Mouse (Mus musculus) retina, embryonic 14.5 days (tissue): ENCODE results near the gene Trex2.

Experiments used
- DNase-seq: peaks from one replicate; pipeline ENCODE4 v3.0.0-alpha.2; 2015; ENCODE audit warnings: low spot score

Gene Trex2

DNA sequence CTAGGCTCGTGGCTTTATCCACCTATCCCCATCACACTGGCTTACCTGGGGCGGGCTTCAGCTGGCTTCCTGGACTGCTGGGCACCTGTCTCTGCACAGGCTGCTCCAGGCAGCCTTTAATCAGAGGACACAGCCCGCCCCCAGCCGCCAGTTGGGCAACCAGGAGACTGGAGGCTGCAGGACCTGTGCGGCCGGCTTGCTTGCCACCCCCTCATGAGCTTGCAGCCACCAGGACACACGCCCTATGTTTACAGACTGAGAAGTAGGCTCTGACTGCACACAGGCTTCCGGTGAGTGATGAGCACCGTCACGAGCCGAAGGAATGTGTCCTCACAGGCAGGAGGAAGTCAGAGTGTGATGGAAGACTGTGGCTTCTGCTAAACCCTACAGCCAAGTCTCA, at the start of gene Trex2:
Trex2 (minus strand) TSS at position 93 of the 400 bp plus-strand sequence.
- no peak for DNase-seq

DNA sequence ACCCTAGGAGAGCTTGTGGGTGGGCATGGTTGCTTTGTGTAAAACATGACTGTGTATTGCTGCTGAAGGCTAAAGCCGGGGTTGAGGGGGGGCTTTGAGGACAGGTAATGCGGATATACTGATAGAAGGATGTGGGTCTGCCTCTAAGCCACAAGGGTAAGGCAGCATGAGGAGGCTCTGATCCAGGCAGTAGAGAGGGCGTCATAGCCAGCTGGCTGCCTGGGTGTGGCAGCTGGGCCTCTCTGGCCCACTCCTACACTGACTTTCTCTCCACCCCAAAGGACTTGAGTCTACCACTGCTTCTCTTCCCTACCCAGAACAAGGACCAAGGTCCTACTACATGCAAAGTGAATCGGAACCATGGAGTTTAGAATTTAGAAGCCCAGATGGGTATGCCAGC, 49.7 kb upstream of the Trex2 start:
- DNase-seq, result no peak

- DNase-seq, result no peak
Observed at GRCm38 (mm10) chrX:73484076-73484475, 48.9 kb upstream of the Trex2 start.

DNA sequence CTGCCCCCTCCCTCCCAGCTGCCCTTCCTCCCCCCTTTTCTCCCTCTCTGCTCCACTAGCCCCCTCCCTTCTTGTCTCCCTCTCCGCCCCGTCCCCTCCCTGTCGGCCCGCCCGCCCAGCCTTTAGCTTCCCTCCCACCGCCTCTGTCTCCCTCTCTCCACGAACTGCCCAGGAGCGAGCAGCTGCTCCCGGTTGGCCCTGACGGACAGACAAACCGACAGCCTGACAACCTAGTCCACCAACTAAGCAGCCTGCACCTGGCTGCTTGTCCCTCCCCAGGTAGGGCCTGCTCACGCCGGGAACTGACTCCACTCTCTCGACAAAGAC, 48.3 kb upstream of the Trex2 start, which contains the start of gene Bgn:
Bgn (plus strand) TSS at position 119 of the 327 bp plus-strand sequence.
- DNase-seq, result no peak

DNA sequence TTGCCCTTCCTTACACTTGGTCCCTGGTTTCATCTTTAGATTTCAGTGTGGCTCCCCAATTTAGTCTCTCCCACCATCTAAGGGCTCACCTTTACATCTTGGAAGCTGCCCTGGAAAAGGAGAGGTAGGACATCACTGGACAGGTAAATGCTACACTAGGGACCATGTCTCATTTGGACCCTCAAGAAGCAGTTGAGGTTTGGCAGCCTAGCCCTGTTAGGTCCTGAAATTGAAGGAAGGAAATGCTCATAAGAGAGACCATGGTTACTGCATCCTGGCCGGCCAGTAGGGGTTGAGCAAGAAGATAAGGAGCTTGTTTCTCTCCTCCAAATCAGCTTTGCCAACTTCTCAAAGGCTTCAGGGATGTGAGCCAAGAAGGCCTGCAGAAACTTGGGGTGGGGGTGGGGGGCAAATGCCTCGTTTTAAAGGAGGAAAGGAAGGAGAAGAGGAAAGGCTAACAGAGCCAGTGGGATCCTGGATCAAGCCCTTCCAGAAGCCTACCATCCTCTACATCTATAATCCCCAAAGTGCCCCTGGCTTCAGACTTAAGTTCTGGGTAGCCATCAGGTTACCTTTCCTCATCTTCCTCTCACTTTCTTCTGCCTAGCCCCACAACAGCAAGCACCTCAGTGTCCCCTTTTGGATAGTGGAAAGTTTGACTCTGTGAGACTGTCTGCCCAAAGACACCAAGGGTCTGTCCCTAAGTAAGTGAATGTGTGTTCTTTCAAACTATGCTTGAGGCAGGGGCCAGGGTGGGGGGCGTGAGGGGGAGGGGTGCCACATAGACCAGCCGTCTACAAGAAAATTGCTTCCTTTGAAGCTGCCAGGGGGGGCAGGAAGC, 47.7 kb upstream of the Trex2 start:
- DNase-seq, result no peak

DNA sequence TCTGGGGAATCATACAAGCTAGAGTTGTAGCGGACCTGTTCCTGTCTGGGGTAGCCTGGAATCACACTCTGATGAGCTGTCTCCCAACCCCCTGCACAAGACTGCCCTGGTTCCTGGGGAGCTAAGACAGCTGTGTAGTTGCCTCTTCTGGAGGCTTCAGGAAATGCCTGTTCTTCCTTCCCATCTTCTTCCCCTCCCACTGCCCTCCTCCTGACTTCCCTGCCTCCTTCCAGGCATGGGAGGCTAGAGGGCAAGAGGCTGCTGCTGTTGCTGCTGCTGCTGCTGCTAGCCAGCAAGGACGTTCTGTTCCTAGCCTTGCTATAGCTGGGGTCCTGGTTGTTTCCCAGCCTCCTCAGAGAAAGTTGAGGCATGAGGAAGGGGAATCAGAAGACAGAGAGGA, 45.2 kb upstream of the Trex2 start:
- no peak for DNase-seq

GRCm38 (mm10) chrX:73479656-73480055, 44.5 kb upstream of the Trex2 start:
- no peak for DNase-seq

- DNase-seq, result no peak
Observed at GRCm38 (mm10) chrX:73477500-73477899, 42.4 kb upstream of the Trex2 start.

DNA sequence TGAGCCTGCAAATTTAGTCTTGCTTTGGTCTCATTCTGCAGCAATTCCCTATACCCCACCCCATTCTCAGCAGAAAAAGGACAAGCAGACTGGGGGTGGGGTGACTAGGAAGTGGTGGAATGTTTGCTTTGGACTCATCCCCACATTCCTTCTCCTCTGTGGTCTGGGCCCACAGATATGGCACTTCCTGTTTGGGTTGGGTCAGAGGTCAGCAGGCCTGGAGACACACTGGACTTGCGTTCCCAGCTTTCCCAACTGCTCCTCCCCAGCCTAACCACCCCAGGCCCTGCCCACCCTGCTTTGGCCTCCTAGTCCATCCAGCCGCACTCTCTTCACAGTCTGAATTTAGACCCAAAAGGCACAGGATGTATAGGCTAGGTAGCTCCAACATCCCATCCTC, 41.5 kb upstream of the Trex2 start:
- no peak for DNase-seq

GRCm38 (mm10) chrX:73475658-73476256, 40.6 kb upstream of the Trex2 start:
- no peak for DNase-seq

DNA sequence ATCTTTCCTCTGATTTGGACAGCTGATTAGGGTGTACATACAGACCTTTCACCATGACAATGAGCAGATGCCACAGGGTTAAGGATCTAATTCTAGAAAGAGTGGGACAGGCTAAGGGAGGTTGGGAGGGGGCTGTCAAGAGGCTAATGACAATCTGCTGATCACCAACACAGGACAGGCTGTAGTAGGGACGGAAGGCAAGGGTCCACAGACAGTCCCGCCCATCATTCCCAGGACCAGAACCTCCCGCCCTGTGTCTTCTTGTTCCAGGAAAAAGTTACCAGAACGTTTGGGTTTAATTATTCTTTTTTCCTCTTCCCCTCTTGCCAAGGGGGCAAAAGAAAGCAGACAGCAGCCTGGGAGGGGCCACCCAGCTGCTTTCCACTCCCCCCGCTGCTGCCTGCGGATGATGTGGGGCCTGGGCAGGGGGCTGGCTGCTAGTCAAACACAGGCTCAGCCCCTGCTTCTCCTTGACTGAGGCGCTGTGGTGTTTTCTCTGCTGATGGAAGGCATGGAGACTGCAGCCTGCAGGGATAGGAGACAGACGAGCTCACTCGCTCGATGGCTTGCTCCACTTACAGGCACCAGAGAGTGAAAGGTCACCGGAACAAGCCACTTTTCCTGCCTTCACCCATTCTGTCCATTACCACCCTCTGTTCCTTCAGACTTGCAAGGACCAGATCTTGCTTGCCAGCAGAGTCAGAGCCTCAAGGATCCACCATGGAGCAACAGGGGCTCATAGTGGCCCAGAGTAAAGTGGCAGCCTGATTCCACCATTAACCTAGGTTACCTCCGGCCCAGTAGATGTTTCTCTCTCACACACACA, 39.4 kb upstream of the Trex2 start:
- DNase-seq, result no peak

DNA sequence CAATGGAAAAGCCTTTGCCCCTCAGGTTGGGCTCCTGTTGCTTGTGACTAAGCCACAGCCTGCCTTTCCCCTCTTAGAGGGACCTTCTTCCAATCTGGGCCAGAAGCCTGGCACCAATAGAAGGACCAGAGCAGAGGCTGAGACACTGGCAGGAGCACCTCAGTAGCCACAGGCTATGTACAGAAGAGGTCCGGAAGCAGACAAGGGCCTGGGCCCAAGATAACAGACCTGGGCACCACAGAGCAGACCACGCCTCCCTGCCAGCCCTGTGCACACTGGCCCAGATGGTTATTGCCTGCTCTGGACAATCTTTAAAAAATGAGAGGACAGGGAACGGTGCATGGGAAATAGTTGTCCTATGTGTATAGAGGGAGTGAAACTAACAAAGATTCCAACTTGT, 36.6 kb upstream of the Trex2 start:
- DNase-seq, result no peak

- no peak for DNase-seq
Observed at GRCm38 (mm10) chrX:73468752-73469151, 33.6 kb upstream of the Trex2 start.

DNA sequence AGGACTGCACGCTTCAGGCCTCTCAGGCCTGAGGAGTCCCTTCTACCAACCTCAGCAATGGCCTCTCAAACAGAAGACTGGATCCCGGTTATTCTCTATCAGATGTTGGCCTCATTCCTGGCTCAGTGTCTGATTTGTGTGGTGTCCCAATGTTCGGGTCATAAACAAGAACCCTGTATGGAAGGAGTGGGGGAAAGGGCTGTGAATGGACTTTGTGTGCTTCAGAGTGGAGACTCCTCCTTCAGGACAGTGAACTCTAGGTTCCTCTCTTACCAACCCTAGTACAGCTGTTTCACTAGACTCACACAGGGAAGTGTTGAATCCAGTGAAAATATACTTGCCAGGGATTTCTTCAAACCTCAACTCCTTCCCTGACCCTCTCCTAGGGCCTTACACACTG, 33.2 kb upstream of the Trex2 start:
- DNase-seq, result no peak

GRCm38 (mm10) chrX:73467446-73468241, 32.5 kb upstream of the Trex2 start:
- no peak for DNase-seq

- no peak for DNase-seq
Observed at GRCm38 (mm10) chrX:73465483-73466186, 30.5 kb upstream of the Trex2 start.

- no peak for DNase-seq
Observed at GRCm38 (mm10) chrX:73460792-73461191, 25.6 kb upstream of the Trex2 start.

- peak; percentile 88 for DNase-seq
Observed at GRCm38 (mm10) chrX:73458877-73459392, 23.8 kb upstream of the Trex2 start, which contains the start of gene Haus7. Gene Haus7 (minus strand): TSS chrX:73459044.

GRCm38 (mm10) chrX:73451949-73452348, 16.8 kb upstream of the Trex2 start:
- DNase-seq, result peak; percentile 72

DNA sequence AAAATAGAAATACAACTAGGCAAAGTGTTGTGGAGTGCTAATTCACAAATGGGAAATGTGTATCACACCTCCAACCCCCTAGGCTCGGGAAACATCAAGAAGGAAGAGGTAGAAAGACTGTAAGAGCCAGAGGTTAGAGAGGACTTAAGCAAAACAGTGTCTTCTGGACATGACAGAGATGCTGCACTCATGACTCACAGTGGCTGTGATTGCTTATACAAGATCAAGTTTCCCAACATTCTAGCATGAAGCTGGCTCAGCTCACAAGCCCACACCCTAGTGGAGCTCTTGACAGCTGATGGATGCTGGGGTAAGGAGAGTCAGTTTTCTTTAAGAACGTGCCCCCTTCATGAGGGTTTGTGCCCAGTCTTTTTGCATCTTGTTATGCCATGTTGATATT, 6.3 kb upstream of the Trex2 start:
- DNase-seq, result no peak

GRCm38 (mm10) chrX:73432850-73433249, 2.3 kb downstream of the Trex2 start:
- no peak for DNase-seq
